Mouse (Mus musculus) MEL-GATA-1-ER (cell line): ENCODE measurements around the gene Gnb1l.
"Not testable (repeated sequence)": the region's sequence is repeated elsewhere in the genome, so short reads cannot be mapped to it uniquely, and the experiment has no call there.

Source experiments
- DNase-seq: peaks from one replicate; pipeline ENCODE4 v3.0.0-alpha.2; 2012; ENCODE audit warnings: low read depth; ENCODE audit errors: extremely low read depth

Gnb1l gene

DNA sequence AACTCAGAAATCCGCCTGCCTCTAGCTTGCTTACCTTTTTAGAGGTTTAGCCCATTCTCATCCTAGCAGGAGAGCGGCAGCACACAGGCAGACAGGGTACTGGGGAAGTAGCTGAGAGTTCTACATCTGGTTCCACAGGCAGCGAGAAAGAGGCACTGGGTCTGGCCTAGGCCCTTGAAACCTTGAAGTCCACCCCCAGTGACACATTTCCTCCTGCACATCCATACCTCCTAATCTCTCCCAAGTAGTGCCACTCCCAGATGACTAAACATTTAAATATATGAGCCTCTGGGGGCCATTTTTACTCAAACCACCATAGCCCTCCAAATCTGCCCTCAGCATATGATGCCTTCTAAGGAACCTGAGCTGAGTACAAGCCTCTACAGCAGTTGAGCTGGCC, 16.1 kb upstream of the Gnb1l start:
- no peak for DNase-seq

GRCm38 (mm10) chr16:18483839-18484238, 14.7 kb upstream of the Gnb1l start:
- no peak for DNase-seq

DNA sequence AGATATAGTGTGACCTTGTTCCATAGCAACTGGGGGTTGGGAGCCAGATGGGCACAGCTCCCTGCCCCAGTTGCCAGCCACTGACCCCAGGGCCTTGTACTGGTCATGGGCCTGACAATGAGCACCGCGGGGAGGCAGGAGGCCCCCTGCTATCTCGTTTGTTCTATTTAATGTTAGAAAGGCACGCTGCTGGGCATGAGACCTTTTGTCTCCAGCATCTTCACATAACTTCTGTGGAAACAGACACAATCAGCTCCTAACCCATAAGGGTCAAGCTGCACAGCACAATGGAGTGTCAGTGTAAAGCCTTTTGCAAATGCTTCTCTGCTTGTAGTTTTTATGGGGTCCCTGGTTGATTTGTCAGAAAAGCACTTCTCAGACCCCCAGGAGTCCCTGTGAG, 14.1 kb upstream of the Gnb1l start:
- DNase-seq, result no peak

GRCm38 (mm10) chr16:18484794-18485435, 13.6 kb upstream of the Gnb1l start:
- DNase-seq, result no peak

- peak; percentile 26 for DNase-seq
These were observed 12.4 kb upstream of the Gnb1l start for GRCm38 (mm10) chr16:18486126-18486525.

GRCm38 (mm10) chr16:18490281-18490680, 8.2 kb upstream of the Gnb1l start:
- no peak for DNase-seq

- DNase-seq, result peak; percentile 27
These were observed 7.6 kb upstream of the Gnb1l start for GRCm38 (mm10) chr16:18490894-18491293.

GRCm38 (mm10) chr16:18497865-18498515, 523 bp upstream of the Gnb1l start:
- DNase-seq, result no peak

DNA sequence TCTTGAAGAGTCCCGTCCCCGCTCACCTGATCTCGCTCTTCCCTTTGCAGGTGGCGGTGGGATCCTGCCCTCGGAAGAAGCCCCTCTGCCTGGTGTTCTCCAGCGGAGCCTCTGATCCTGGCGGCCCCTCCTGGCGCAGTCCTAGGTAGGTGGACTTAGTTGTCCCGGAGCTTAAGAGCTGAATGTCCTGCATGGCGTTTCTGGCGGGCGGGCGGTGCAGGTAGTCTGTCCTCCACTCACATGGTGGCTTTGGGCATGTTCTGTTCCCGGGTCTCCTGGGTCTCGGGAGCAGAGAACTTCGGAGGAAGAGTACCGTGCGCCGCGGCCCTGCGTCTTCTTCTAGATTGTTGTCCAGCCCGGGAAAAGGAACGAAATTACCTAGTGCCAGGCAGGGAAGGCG, 483 bp downstream of the Gnb1l start:
- peak; percentile 14 for DNase-seq

DNA sequence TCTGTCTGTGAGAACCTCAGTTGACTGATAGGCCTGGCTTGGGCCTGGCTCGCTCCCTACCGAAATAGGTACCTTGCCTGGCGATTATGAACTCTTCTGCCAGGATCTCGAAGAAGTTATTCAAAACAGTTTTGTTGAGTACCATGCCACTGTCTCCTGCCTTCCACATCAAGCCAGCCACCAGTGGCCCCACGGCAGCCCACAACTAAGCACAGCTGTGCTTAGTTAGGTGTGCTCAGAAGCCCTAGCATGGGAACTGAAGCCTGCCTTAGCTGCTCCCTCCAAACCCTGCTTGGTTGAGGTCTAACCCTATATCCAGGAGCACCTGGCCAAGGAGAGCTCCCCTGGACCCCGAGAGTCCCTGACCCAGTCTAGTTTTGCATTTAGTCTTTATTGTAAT, 3.0 kb downstream of the Gnb1l start:
- DNase-seq, result no peak

DNA sequence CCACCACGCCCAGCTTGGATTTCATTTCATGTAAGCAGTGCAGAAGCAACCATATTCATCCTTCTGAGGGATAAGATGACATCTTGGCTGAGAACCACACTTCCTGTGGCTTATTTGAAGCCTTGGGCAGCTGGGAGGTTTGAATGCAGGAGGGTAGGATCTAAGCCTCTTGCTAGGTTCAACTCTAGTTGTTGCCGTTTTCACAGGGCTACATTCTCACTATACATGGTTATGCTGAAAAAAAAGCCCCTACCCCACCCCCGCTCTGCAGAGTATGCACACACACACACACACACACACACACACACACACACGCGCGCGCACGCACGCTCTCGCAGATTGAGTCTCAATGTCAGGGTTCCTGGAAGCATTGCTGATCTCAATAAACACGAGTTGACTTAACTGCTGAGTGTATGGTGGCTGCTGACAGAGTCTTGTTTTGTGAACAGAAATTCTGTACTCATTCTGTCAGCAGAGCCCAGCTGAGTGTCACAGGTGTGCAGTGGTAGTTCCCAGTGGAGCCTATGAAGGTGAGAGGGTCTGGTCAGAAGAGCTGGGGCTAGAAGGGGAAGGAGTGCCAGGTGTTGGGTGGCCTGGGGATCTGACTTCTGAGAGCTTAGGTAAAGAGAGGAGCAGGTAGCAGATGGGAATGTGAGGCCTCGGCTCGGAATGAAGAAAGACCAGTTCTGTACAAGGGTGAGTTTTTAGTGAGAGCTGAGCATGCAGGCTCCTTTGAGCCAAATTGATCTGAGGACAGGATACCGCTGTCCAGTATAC, 5.2 kb downstream of the Gnb1l start:
- no peak for DNase-seq

- DNase-seq, result no peak
These were observed 8.1 kb downstream of the Gnb1l start for GRCm38 (mm10) chr16:18506524-18507199.

- DNase-seq, result no peak
These were observed 8.7 kb downstream of the Gnb1l start for GRCm38 (mm10) chr16:18507200-18507549.

- DNase-seq, result no peak
These were observed 13.2 kb downstream of the Gnb1l start for GRCm38 (mm10) chr16:18511741-18512140.

- DNase-seq, result no peak
These were observed 15.0 kb downstream of the Gnb1l start for GRCm38 (mm10) chr16:18513508-18513907.

DNA sequence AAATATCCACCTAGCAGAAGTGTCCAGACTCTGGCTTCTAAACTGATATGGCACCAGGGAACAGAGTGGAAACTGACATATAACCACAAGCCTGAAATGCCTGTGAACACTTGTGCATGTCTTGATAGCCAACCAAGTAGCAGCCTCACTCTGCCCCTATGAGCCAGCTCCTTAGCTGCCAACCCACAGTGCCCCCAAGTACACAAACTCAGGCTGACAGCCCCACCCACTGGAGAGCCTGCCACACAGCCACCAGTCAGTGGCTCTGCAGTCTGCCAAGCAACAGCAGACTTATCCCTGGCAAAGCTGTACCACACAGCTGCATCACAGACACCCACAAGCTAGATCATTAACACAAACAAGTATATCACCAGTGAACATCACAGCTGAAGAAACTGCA, 19.6 kb downstream of the Gnb1l start:
- no peak for DNase-seq

DNA sequence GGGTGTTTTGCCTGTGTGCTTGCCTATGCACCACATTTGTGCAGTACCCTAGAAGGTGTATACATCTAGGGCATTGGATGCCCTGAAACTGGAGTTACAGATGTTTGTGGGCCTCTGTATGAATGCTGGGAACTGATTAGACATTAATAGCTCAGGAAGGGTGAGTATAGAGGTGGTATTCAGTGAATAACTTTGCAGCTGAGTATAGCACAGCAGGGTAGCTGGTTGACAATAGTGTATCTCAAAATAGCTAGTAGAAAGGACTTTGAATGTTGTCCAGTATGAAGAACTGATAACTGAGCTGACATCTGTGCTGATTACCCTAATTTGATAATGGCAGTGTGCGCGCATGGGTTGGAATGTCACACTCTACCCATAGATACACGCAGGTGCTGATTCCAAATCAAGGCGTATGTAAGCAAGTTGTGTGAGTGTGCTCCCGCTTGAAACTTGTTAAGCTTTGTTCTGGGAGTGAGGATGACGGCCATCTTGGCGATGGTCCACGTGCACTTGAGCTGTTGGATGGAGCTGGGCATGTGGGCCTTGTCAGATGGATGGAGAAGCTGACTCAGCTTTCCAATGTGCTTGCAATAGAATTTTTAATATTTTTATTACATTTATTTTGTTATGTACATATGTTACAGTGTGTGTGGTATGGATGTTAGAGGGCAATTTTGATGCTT, 25.2 kb downstream of the Gnb1l start:
- DNase-seq, result no peak

- DNase-seq, result no peak
These were observed 30.1 kb downstream of the Gnb1l start for GRCm38 (mm10) chr16:18528656-18529055.

DNA sequence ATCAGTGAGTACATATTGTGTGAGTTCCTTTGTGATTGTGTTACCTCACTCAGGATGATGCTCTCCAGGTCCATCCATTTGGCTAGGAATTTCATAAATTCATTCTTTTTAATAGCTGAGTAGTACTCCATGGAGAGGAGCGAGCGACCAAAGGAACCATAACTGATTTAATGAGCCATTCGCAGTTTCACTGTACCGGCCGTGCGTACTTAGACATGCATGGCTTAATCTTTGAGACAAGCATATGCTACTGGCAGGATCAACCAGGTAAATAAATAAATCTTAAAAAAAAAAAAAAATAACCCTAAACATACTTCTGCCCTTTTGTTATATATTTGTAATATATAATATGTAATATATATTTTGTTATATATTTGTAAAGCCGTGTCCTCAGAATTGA, 34.5 kb downstream of the Gnb1l start:
- DNase-seq, result not testable (repeated sequence)

DNA sequence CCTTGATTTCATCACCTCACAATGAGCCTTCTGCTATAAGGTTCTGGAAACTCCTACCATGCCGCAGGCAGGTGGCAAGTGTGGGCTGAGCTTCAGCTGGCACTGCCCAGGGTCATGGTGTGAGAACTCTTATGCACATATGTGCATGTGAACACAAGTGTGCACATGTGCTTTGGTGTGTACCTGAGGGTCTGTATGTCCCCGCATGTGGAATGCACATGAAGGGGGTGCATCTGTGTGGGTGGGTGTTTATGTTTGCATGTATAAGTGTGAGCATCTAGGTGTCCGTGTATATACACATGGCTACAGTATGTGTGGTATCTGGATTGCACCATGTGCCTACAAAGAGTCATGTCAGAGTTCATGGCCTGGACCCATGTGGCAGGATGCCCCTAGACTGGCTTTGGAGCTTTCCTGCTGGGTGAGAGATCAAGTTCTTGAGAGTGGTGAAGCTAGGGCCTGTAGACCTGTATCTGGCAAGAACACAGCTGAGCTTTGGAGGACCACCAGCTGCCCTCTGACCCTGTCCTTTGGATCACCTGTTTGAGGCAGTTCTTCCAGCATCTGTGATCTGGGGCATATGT, 39.0 kb downstream of the Gnb1l start:
- DNase-seq, result no peak

GRCm38 (mm10) chr16:18539281-18539680, 40.8 kb downstream of the Gnb1l start:
- DNase-seq, result no peak
